In the genomic region with DNA sequence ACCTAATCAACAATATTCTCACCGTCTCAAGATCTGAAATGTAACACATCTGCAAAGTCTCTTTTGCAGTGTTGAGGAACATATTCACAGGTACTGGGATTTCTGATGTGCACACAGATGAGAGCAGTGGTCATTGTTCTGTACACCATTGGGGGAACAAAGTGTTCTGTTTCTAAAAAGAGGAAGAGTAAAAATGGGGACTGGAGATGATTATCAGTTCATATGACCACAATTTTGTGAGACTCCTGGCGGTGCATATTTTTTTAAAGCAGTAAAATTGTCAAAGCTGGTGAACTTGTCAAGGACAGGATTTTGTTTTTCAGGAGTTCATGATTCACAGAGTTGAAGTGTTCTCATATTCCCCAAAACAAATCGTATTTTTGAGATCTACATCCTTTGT, we compare ENCODE assay signal across 29 mouse cellular contexts. TPM values are rescaled to one million over a fixed set of nuclear protein-coding genes. Genes with fewer than 3 reads are reported as not detected.
DNase-seq lines count a peak whose midpoint lies in the region; ATAC-seq and TF ChIP-seq lines count a peak whose summit lies in the region.
"Had no signal": no experiment of that assay in that cellular context is flagged by ENCODE, and none has a peak within 500 bp of the region (broad histone marks: within the 10 kb centered on the region; RNA-seq: fewer than 3 reads in every experiment).

No protein-coding gene starts in this region.

- no peaks in the 10 kb centered on the region for H3K36me3 ChIP-seq in heart, embryonic 11.5 days (ENCODE audit: control insufficient read depth, insufficient read depth, low read length)
- no peaks in the 10 kb centered on the region for H3K36me3 ChIP-seq in forebrain, embryonic 14.5 days (ENCODE audit: control insufficient read depth, insufficient read depth, low read length)
- no peaks in the 10 kb centered on the region for H3K36me3 ChIP-seq in midbrain, postnatal 0 days (ENCODE audit: insufficient read depth, low read length)
- H3K36me3 ChIP-seq: forebrain, embryonic 10.5 days; heart, embryonic 12.5 days; heart, embryonic 15.5 days had no signal

- no peaks in the 10 kb centered on the region for H3K9me3 ChIP-seq in heart, embryonic 11.5 days (replicated peaks; ENCODE audit: control insufficient read depth, low read length)
- H3K9me3 ChIP-seq in forebrain, embryonic 14.5 days (replicated peaks; ENCODE audit: control insufficient read depth, low read length), result no peaks in the 10 kb centered on the region
- no peaks in the 10 kb centered on the region for H3K9me3 ChIP-seq in midbrain, postnatal 0 days (ENCODE audit: low read length)
- H3K9me3 ChIP-seq: forebrain, embryonic 10.5 days; forebrain, embryonic 13.5 days; heart, embryonic 12.5 days; heart, embryonic 15.5 days had no signal

- no peak for TF ChIP-seq POLR2A in bone marrow macrophage, adult 2 months (IDR thresholded peaks at IDR 0.05; ENCODE audit: borderline replicate concordance, low read depth, low read length)

- no peaks in the 10 kb centered on the region for H3K27me3 ChIP-seq in heart, embryonic 11.5 days (ENCODE audit: control insufficient read depth, insufficient read depth, low read length)
- no peaks in the 10 kb centered on the region for H3K27me3 ChIP-seq in forebrain, embryonic 14.5 days (replicated peaks; ENCODE audit: control insufficient read depth, insufficient read depth, low read length)
- no peaks in the 10 kb centered on the region; the same call in 1 of the 2 replicates for H3K27me3 ChIP-seq in midbrain, postnatal 0 days (ENCODE audit: insufficient read depth, low read length)
- H3K27me3 ChIP-seq: CH12.LX; forebrain, embryonic 13.5 days; heart, embryonic 12.5 days; heart, embryonic 15.5 days had no signal

- intact Hi-C loops in left cerebral cortex, postnatal 14 days (cut with DNase I), result no loop called here

- no peak overlapping the region for H3K4me3 ChIP-seq in heart, embryonic 11.5 days (ENCODE audit: low read depth, low read length)
- no peak overlapping the region for H3K4me3 ChIP-seq in bone marrow macrophage, adult 2 months (ENCODE audit: insufficient read depth, low read length)
- no peak overlapping the region for H3K4me3 ChIP-seq in forebrain, embryonic 14.5 days (ENCODE audit: low read depth, low read length)
- no peak overlapping the region for H3K4me3 ChIP-seq in midbrain, postnatal 0 days (ENCODE audit: low read depth, low read length)
- H3K4me3 ChIP-seq: forebrain, embryonic 10.5 days; forebrain, embryonic 13.5 days; heart, embryonic 12.5 days; heart, embryonic 15.5 days had no signal

- no peak overlapping the region for H3K9ac ChIP-seq in heart, embryonic 11.5 days (ENCODE audit: low read depth, low read length)
- no peak overlapping the region for H3K9ac ChIP-seq in forebrain, embryonic 14.5 days (ENCODE audit: low read length)
- no peak overlapping the region for H3K9ac ChIP-seq in midbrain, postnatal 0 days (replicated peaks; ENCODE audit: low read length, poor library complexity, severe bottlenecking)
- H3K9ac ChIP-seq: forebrain, embryonic 13.5 days; forebrain, postnatal 0 days; heart, embryonic 12.5 days; heart, embryonic 15.5 days; hindbrain, embryonic 14.5 days had no signal

- no peak overlapping the region for H3K4me2 ChIP-seq in heart, embryonic 11.5 days
- no peak overlapping the region for H3K4me2 ChIP-seq in forebrain, embryonic 14.5 days (ENCODE audit: low read length)
- no peak overlapping the region for H3K4me2 ChIP-seq in midbrain, postnatal 0 days (ENCODE audit: low read depth, low read length, poor library complexity, severe bottlenecking)
- H3K4me2 ChIP-seq: forebrain, embryonic 13.5 days; heart, embryonic 12.5 days; heart, embryonic 15.5 days; hindbrain, embryonic 14.5 days had no signal

- no peak overlapping the region for H3K27ac ChIP-seq in heart, embryonic 11.5 days (ENCODE audit: low read depth, low read length)
- H3K27ac ChIP-seq in bone marrow macrophage, adult 2 months (ENCODE audit: insufficient read depth, low read depth, low read length), result peak overlapping the region; percentile 40
- no peak overlapping the region for H3K27ac ChIP-seq in forebrain, embryonic 14.5 days (ENCODE audit: low read depth, low read length)
- no peak overlapping the region for H3K27ac ChIP-seq in midbrain, postnatal 0 days (ENCODE audit: low read depth, low read length)
- H3K27ac ChIP-seq: forebrain, embryonic 10.5 days; forebrain, embryonic 13.5 days; heart, embryonic 15.5 days; hindbrain, embryonic 14.5 days; hindbrain, postnatal 0 days had no signal

- no peak for TF ChIP-seq CTCF in bone marrow macrophage, adult 2 months (IDR thresholded peaks at IDR 0.05; ENCODE audit: low read depth, low read length)
- TF ChIP-seq CTCF in midbrain, postnatal 0 days (IDR thresholded peaks at IDR 0.05), result no peak

- no peak for ATAC-seq in heart, embryonic 11.5 days (replicated peaks; ENCODE audit: insufficient number of reproducible peaks, low FRiP score, low TSS enrichment)
- ATAC-seq in hematopoietic stem cell, adult 5-6 weeks (replicated peaks in 1 of 2; ENCODE audit: insufficient read depth in 1 of 2, low FRiP score in 2 of 2, low TSS enrichment in 1 of 2, low read depth in 1 of 2, poor library complexity in 2 of 2, severe bottlenecking in 2 of 2), result peak; percentile 68 to 75
- peak; percentile 42; the same call in 1 of the 2 replicates for ATAC-seq in megakaryocyte progenitor cell, adult 5-6 weeks (replicated peaks; ENCODE audit: poor library complexity)
- ATAC-seq in forebrain, embryonic 14.5 days, result no peak
- ATAC-seq in midbrain, postnatal 0 days (ENCODE audit: low FRiP score), result no peak
- ATAC-seq: forebrain, embryonic 13.5 days; forebrain, postnatal 0 days; hindbrain, postnatal 0 days; inflammation-experienced regulatory T-cells, adult 6 months; intestine, embryonic 16.5 days; Patski had no signal

- DNase-seq in heart, adult 11 months, result peak; percentile 11
- no peak for DNase-seq in forebrain, embryonic 14.5 days (ENCODE audit: low spot score)
- DNase-seq in midbrain, postnatal 0 days (ENCODE audit: low spot score), result no peak
- no peak for DNase-seq in left cerebral cortex, postnatal 14 days (ENCODE audit: low spot score in 2 of 2)
- DNase-seq: adrenal gland, postnatal 10 days; adrenal gland, postnatal 36 days; B cell, adult 2 months; cerebellum, adult 11-12 months; cerebellum, adult 8-10 months; cerebellum, postnatal 10 days; cerebellum, postnatal 36 days; forebrain, postnatal 0 days; gastrocnemius, postnatal 25 days; heart, postnatal 10 days; heart, postnatal 36 days had no signal

- no peaks in the 10 kb centered on the region for H3K4me1 ChIP-seq in heart, embryonic 11.5 days (ENCODE audit: control insufficient read depth, insufficient read depth, low read length)
- H3K4me1 ChIP-seq in bone marrow macrophage, adult 2 months (ENCODE audit: control insufficient read depth, insufficient read depth, low read length), result peaks cover 45% of the 10 kb centered on the region
- H3K4me1 ChIP-seq in forebrain, embryonic 14.5 days (ENCODE audit: control insufficient read depth, insufficient read depth, low read length), result no peaks in the 10 kb centered on the region
- no peaks in the 10 kb centered on the region for H3K4me1 ChIP-seq in midbrain, postnatal 0 days (ENCODE audit: insufficient read depth, low read length)
- H3K4me1 ChIP-seq: forebrain, embryonic 13.5 days; heart, embryonic 15.5 days had no signal

- 80% methylated on average over 3 of the region's 3 CpGs for WGBS in heart, embryonic 11.5 days (ENCODE audit: insufficient replicate concordance)
- WGBS in forebrain, embryonic 14.5 days, result 89% methylated on average over 3 of the region's 3 CpGs
- WGBS in midbrain, postnatal 0 days, result 95% methylated on average over 3 of the region's 3 CpGs

RNA-seq across cellular contexts. Expression of a gene that starts 18.2 kb away (rescaled TPM):
- polyA plus RNA-seq in heart, embryonic 11.5 days (2014; fragmentation: Nextera tagmentation; extraction: Ambion mirVana), result 80.7 and 81.2 TPM in 2 replicates
- 134 and 139 TPM in 2 replicates for polyA plus RNA-seq in bone marrow macrophage, adult 2 months (2012; ENCODE audit: insufficient read depth, insufficient read length, missing spikeins)
- 88.6 and 110 TPM in 2 replicates for total RNA-seq in hematopoietic stem cell, adult 5-6 weeks (2017)
- total RNA-seq in megakaryocyte progenitor cell, adult 5-6 weeks (2015), result 92.6 and 99.8 TPM in 2 replicates
- 105 and 107 TPM in 2 replicates for total RNA-seq in megakaryocyte progenitor cell, adult 5-6 weeks (2017)
- 38.7 and 43.9 TPM in 2 replicates for polyA plus RNA-seq in forebrain, embryonic 14.5 days (2014; fragmentation: Nextera tagmentation; extraction: Ambion mirVana)
- 41.9 and 56.3 TPM in 2 replicates for total RNA-seq in midbrain, postnatal 0 days (2014; rRNA removed)
- polyA plus RNA-seq in midbrain, postnatal 0 days (2015; fragmentation: Nextera tagmentation; extraction: Ambion mirVana), result 37.0 and 42.4 TPM in 2 replicates
- 10 to 100 TPM; 49.4 to 59.4 TPM for total RNA-seq in left cerebral cortex, postnatal 14 days (2021)

Comparison
In these comparisons a context has a peak if more than half of its experiments do, and no peak if none do; other contexts are left out.
1. ATAC-seq: peak in hematopoietic stem cell, adult 5-6 weeks (2 of 2) and megakaryocyte progenitor cell, adult 5-6 weeks (single experiment); none in heart, embryonic 11.5 days (single experiment), forebrain, embryonic 14.5 days (single experiment) and midbrain, postnatal 0 days (single experiment).